Mouse (Mus musculus): ENCODE results near the gene Kif16b. TPM values are rescaled to one million over a fixed set of nuclear protein-coding genes. Genes with fewer than 3 reads are reported as not detected.

Kif16b gene
- total and polyA plus RNA-seq, 3 experiments, result 16.1 to 38.3 (median 32.3) TPM

DNA sequence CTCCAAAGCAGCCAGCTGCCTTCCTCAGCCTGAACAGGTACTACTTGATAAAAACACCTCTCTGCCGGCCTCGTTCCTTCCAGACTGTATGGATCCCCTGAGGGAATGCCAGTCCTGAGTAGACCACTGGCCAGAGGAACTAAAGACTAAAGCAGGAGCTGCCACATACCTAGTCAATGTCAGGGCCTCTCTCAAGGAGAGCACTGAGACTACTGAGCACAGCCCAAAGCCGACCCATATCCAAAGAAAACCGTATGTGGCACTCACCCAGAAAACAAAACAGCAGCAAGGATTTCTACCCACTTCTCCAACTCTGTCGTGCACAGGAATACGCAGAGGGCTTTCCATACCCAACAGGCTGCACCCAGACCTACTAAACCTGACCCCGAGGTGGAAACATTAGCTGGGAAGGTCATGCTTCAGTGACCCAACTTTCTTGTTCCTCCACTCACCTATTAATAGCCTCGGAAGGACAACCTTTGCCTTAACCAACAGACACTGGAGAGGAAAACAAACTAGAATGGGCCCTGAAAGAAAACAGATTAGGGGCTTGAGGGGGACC is 22.0 kb downstream of the Kif16b start:
- Histone ChIP-seq H3K79me2 (replicated peaks; ENCODE audit: control insufficient read depth, insufficient read depth, low read length) (no peaks in the 10 kb centered on the region; the same call in 1 of the 2 replicates), H3K27ac (peak overlapping the region; percentile 58), H3K36me3 (ENCODE audit: control insufficient read depth, insufficient read depth, low read length) (peaks cover 7% of the 10 kb centered on the region), H3K4me1 (ENCODE audit: control insufficient read depth, insufficient read depth, low read length) (peaks cover 18% of the 10 kb centered on the region), H3K4me3 (no peak overlapping the region), H3K27me3 (ENCODE audit: control insufficient read depth, insufficient read depth, low read length) (no peaks in the 10 kb centered on the region), H3K9ac (ENCODE audit: low read depth, low read length) (no peak overlapping the region)
- no peak for TF ChIP-seq POLR2A (IDR thresholded peaks at IDR 0.05; ENCODE audit: insufficient read depth, low read depth, low read length)
- TF ChIP-seq EP300 (IDR thresholded peaks at IDR 0.05; ENCODE audit: insufficient read depth, low read depth, low read length), result no peak
- TF ChIP-seq CTCF (IDR thresholded peaks at IDR 0.05), result no peak
- no peak for DNase-seq
- 68% methylated on average over 8 of the region's 8 CpGs for WGBS
- intact Hi-C loops (cut with DNase I), result loop anchor here (10.0 kb wide), 1 partner anchor 185 kb away; the partner anchor contains the start of gene Snrpb2

DNA sequence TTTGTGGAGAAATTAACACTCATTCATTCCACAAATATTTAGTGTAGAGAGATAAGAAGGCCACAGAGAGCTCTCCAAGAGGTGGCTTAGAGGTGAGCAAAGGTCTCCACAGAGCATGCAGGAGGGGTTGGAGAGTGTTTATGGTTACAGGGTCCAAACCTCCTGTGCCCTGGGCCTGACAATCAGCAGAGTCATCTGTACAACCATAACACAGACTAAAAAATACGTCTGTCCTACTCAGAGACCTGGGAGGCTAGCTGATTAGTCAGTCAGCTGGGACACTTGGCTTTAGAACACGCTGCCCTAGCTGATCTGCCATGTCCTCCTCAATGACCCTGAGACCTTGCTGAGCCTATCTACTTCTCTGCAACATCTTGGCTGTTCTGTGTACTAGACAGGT is 24.7 kb downstream of the Kif16b start:
- no peak overlapping the region for H3K9ac ChIP-seq (ENCODE audit: low read depth, low read length)
- H3K27ac ChIP-seq, result no peak overlapping the region; the same call in 1 of the 2 replicates
- 36% methylated on average over 2 of the region's 2 CpGs for WGBS
- H3K4me1 ChIP-seq (ENCODE audit: control insufficient read depth, insufficient read depth, low read length), result peaks cover 13% of the 10 kb centered on the region; the same call in 1 of the 2 replicates
- TF ChIP-seq CTCF (IDR thresholded peaks at IDR 0.05) (no peak), POLR2A (IDR thresholded peaks at IDR 0.05; ENCODE audit: insufficient read depth, low read depth, low read length) (no peak), EP300 (IDR thresholded peaks at IDR 0.05; ENCODE audit: insufficient read depth, low read depth, low read length) (no peak)
- intact Hi-C loops (cut with DNase I), result loop anchor here (10.0 kb wide), 1 partner anchor 188 kb away; the partner anchor contains the start of gene Snrpb2
- no peak overlapping the region for H3K4me3 ChIP-seq
- peaks cover 5% of the 10 kb centered on the region for H3K36me3 ChIP-seq (ENCODE audit: control insufficient read depth, insufficient read depth, low read length)
- no peaks in the 10 kb centered on the region for H3K79me2 ChIP-seq (replicated peaks; ENCODE audit: control insufficient read depth, insufficient read depth, low read length)
- no peaks in the 10 kb centered on the region for H3K27me3 ChIP-seq (ENCODE audit: control insufficient read depth, insufficient read depth, low read length)
- no peak for DNase-seq

DNA sequence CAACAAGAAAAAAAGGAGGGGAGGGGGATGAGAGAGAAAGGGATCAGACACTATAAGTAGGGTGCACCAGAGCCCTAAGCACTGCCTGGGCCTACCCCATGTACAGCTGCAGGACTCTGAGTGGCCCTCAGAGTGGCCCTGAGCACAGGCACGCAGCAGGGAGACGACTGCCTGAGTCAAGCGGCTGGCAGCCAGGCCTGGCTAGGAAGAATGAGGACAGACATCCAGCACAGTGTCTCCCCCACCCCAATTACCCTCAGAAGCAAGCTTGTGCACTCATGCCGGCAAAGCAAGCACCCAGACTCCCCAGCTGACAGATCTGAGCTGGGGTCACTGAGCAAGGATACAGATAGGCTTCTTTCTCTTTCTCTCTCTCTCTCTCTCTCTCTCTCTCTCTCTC is 25.4 kb downstream of the Kif16b start:
- Histone ChIP-seq H3K27ac (no peak overlapping the region), H3K4me1 (ENCODE audit: control insufficient read depth, insufficient read depth, low read length) (peaks cover 11% of the 10 kb centered on the region; the same call in 1 of the 2 replicates), H3K36me3 (ENCODE audit: control insufficient read depth, insufficient read depth, low read length) (peaks cover 2% of the 10 kb centered on the region), H3K79me2 (replicated peaks; ENCODE audit: control insufficient read depth, insufficient read depth, low read length) (no peaks in the 10 kb centered on the region), H3K4me3 (no peak overlapping the region), H3K9ac (ENCODE audit: low read depth, low read length) (no peak overlapping the region), H3K27me3 (ENCODE audit: control insufficient read depth, insufficient read depth, low read length) (no peaks in the 10 kb centered on the region)
- no peak for TF ChIP-seq EP300 (IDR thresholded peaks at IDR 0.05; ENCODE audit: insufficient read depth, low read depth, low read length)
- TF ChIP-seq CTCF (IDR thresholded peaks at IDR 0.05), result no peak
- no peak for TF ChIP-seq POLR2A (IDR thresholded peaks at IDR 0.05; ENCODE audit: insufficient read depth, low read depth, low read length)
- intact Hi-C loops (cut with DNase I), result loop anchor here (2.0 to 10.0 kb wide), 2 partner anchors 25 to 189 kb away; partner anchors contain the start of genes Kif16b and Snrpb2
- no peak for DNase-seq
- 67% methylated on average over 4 of the region's 4 CpGs for WGBS

DNA sequence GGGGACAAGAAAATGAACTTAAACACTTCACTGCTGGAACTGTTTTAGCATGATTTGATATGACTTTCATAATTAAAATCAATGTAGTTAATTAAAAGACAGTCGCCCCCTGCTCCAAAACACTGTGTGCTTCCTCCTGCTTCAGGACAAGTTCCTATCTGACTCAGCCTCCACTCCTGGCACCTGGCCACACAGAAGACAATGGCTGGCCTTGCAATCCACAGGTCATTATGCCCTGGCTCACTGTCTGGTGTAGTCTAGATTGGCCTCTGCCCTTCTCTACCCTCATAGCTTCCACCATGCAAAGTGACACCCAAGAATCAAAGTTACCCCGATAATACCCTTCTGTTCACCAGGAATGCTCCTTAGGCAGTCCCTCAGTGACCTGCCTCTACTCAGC is 26.8 kb downstream of the Kif16b start:
- intact Hi-C loops (cut with DNase I), result loop anchor here (2.0 to 10.0 kb wide), 2 partner anchors 26 to 190 kb away; partner anchors contain the start of genes Kif16b and Snrpb2
- H3K4me3 ChIP-seq, result no peak overlapping the region
- H3K79me2 ChIP-seq (replicated peaks; ENCODE audit: control insufficient read depth, insufficient read depth, low read length), result no peaks in the 10 kb centered on the region
- H3K27me3 ChIP-seq (ENCODE audit: control insufficient read depth, insufficient read depth, low read length), result no peaks in the 10 kb centered on the region
- peak overlapping the region; percentile 31; the same call in 1 of the 2 replicates for H3K27ac ChIP-seq
- H3K4me1 ChIP-seq (ENCODE audit: control insufficient read depth, insufficient read depth, low read length), result peaks cover 9% of the 10 kb centered on the region; the same call in 1 of the 2 replicates
- TF ChIP-seq POLR2A (IDR thresholded peaks at IDR 0.05; ENCODE audit: insufficient read depth, low read depth, low read length) (no peak), CTCF (IDR thresholded peaks at IDR 0.05) (no peak), EP300 (IDR thresholded peaks at IDR 0.05; ENCODE audit: insufficient read depth, low read depth, low read length) (no peak)
- peak; percentile 56 to 62 for DNase-seq
- H3K9ac ChIP-seq (ENCODE audit: low read depth, low read length), result no peak overlapping the region
- H3K36me3 ChIP-seq (ENCODE audit: control insufficient read depth, insufficient read depth, low read length), result peaks cover 2% of the 10 kb centered on the region; the same call in 1 of the 2 replicates
- 43% methylated on average over 2 of the region's 2 CpGs for WGBS

DNA sequence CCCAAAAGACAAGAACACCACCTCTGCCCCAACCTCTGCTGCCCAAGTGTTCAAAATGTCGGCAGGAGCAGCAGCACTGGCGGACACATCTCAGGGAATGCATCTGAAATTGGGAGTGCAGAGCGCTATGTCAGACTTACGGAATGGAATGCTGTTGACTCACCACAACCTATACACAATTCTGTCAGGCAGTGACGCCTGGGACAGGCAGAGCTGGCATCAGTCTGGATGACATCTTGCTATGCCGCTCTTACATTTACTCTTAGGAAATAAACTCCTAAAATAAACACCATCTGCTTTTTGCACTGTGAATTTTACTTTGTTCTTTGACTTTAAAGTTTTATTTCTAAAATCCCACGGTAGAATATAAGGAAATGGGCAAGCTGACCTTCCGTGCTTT is 31.3 kb downstream of the Kif16b start:
- TF ChIP-seq POLR2A (IDR thresholded peaks at IDR 0.05; ENCODE audit: insufficient read depth, low read depth, low read length), result no peak
- TF ChIP-seq CTCF (IDR thresholded peaks at IDR 0.05), result no peak
- no peak for TF ChIP-seq EP300 (IDR thresholded peaks at IDR 0.05; ENCODE audit: insufficient read depth, low read depth, low read length)
- WGBS, result 88% methylated on average over 8 of the region's 8 CpGs
- intact Hi-C loops (cut with DNase I), result loop anchor here (10.0 kb wide), 1 partner anchor 195 kb away; the partner anchor contains the start of gene Snrpb2
- H3K9ac ChIP-seq (ENCODE audit: low read depth, low read length), result no peak overlapping the region
- H3K4me3 ChIP-seq, result no peak overlapping the region
- H3K79me2 ChIP-seq (replicated peaks; ENCODE audit: control insufficient read depth, insufficient read depth, low read length), result no peaks in the 10 kb centered on the region
- peaks cover 5% of the 10 kb centered on the region; the same call in 1 of the 2 replicates for H3K4me1 ChIP-seq (ENCODE audit: control insufficient read depth, insufficient read depth, low read length)
- H3K36me3 ChIP-seq (ENCODE audit: control insufficient read depth, insufficient read depth, low read length), result peaks cover 2% of the 10 kb centered on the region; the same call in 1 of the 2 replicates
- no peak overlapping the region for H3K27ac ChIP-seq
- DNase-seq, result no peak
- no peaks in the 10 kb centered on the region for H3K27me3 ChIP-seq (ENCODE audit: control insufficient read depth, insufficient read depth, low read length)

DNA sequence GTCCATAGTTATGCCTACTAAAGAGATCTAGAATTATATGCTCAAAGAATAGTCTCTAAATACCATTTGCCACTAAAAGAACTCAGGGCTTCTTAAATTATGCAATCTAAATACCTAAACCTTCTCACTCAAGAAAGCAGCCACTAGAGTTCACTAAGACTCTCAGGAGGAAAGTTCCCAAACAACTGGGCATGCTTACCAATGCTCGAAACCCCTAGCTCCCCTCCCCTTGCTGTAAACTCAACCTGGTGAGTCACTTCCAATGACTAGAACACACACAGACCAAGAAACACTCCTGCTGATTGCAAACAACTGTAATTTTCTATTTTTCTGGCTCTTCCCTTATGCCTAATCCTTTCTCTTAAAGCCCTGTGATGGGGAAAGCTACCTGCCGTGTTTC is 33.9 kb downstream of the Kif16b start:
- H3K27me3 ChIP-seq (ENCODE audit: control insufficient read depth, insufficient read depth, low read length), result no peaks in the 10 kb centered on the region
- 96% methylated on average over 2 of the region's 2 CpGs for WGBS
- H3K4me1 ChIP-seq (ENCODE audit: control insufficient read depth, insufficient read depth, low read length), result no peaks in the 10 kb centered on the region
- no peak overlapping the region for H3K9ac ChIP-seq (ENCODE audit: low read depth, low read length)
- H3K79me2 ChIP-seq (replicated peaks; ENCODE audit: control insufficient read depth, insufficient read depth, low read length), result no peaks in the 10 kb centered on the region
- H3K27ac ChIP-seq, result no peak overlapping the region
- H3K36me3 ChIP-seq (ENCODE audit: control insufficient read depth, insufficient read depth, low read length), result no peaks in the 10 kb centered on the region
- no peak for DNase-seq
- intact Hi-C loops (cut with DNase I), result no loop called here
- TF ChIP-seq CTCF (IDR thresholded peaks at IDR 0.05) (no peak), POLR2A (IDR thresholded peaks at IDR 0.05; ENCODE audit: insufficient read depth, low read depth, low read length) (no peak), EP300 (IDR thresholded peaks at IDR 0.05; ENCODE audit: insufficient read depth, low read depth, low read length) (no peak)
- no peak overlapping the region for H3K4me3 ChIP-seq

All from heart, adult 2 months (tissue).